Mouse (Mus musculus): ENCODE measurements around the gene Fam234b.

Gene Fam234b

DNA sequence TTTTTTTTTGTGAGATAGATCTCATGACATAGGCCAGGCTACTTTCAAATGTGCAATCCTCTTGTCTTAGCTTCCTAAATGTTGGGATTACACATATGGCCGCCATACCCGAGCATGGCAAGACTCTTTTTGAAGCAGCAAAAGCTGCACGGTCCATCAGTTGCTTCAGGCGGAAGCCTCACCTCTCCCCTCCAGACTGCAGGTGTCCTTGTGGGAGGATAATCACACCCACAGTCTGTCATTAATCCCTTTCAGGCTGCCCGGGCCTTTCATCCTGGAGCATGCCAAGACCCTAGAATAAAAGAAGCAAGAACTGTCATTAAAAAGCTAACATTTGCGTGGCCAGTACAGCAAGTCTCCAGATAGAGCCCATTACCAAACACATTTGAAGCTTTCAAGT lies 71.8 kb downstream of the Fam234b start:
- DNase-seq (ENCODE audit: low spot score) = no peak

DNA sequence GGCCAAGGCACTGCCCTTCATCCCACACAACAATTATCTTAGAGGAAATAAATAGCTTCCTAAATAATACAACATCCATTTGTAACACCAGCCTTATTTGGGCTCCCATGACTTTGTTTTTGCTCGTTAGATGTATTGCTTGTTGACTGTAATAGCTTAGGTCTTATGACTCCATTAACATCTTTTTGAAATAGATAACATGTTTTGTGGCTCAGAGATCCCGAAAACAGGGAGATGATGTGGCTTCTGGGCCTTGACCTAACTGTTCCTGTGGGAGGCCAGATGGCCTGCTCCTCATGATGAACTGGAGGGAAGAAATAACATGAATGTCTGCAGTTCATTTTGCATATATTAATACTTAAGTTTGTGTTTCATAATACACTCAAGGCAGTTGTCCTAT lies 74.0 kb downstream of the Fam234b start:
- no peak for DNase-seq (ENCODE audit: low spot score)

DNA sequence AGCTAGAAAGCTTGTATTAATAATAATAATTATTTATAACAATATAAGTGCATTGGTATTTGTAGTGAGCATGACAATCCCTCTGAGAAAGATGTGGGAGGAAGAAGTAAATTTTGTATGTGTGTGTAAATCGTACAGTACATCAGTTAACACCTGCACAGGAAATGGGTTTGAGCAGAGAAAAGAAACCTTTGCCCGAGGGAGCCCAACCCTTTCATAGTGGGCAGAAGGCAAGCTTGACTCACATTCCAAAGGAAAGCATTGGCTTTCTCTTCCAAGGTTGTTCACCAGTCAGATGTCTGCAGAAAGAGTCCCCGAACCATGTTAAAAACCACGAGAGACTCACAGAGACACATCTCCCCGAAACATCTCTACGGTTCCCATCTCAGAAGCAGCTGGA lies 75.3 kb downstream of the Fam234b start:
- DNase-seq (ENCODE audit: low spot score) = no peak

DNA sequence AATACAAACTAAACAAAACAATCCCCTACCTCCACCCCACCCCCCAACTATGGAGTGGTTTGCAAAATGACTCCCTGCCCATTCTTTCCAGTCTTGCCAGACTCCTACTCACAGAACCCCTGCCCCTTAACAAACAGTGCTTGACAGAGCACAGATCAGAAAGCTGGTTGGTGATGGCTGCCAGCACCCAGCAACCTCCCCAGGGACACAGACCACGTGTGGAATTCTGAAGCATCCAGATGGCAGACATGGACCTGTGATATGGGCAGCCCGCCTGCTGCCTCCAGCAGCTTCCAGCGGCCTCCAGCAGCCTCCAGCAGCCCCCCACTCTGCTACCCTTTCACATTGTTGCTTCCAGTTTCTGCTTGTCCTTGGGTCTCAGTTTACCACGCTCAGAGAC lies 77.5 kb downstream of the Fam234b start:
- DNase-seq (ENCODE audit: low spot score) = no peak

DNA sequence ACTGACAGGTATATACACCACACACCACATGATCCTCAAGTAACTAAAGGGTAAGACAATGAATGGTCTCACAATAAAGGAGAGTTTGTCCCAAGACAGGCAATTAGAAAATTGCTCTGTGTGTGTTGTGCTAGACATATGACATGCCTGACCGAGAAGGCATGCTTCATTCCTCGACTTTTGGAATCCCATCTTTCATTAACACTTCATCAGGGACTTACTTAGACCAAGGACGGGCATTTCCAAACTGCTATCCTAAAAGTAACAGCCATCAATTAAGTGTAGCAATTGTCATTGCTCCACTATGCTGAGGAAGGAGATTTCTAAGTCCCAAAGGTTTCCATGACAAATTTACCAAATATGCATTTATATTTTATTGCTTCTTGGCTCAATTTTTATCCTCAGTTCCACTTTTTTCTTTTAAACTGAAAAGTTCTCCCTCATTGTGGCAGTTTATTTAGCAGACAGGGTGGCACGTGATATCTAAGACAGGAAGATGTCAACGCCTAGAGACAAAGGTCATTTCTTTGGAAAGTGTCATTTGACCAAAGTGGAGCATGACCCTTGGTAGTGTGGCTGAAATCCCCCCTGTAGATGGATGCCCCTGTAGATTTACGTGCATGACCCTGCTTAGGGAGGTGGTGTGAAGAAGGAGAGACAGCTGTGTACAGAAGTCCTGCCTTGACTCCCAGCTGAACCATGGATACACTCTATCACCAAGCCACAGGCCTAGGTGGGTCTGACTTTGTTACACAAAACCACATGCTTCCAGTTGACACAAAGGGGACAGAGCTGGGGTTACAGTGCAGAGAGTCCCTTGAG lies 78.9 kb downstream of the Fam234b start:
- peak; percentile 18 for DNase-seq (ENCODE audit: low spot score)

DNA sequence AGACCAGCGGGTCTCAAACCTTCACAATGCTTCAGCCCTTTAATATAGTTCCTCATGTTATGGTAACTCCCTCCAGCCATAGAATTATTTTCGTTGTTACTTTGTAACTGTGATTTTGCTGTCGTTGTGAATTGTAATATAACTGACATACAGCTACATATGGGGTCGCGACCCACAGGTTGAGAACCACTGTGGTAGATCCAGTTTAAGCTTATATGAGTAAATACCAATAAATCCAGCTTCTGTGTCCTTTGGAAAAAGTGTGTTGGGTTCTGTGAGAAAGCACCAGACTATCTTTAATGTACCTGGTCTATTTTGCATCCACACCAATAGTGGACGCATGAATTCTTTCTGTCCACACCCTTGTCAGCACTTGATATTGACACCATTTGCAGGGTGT lies 80.5 kb downstream of the Fam234b start:
- DNase-seq (ENCODE audit: low spot score) = no peak

DNA sequence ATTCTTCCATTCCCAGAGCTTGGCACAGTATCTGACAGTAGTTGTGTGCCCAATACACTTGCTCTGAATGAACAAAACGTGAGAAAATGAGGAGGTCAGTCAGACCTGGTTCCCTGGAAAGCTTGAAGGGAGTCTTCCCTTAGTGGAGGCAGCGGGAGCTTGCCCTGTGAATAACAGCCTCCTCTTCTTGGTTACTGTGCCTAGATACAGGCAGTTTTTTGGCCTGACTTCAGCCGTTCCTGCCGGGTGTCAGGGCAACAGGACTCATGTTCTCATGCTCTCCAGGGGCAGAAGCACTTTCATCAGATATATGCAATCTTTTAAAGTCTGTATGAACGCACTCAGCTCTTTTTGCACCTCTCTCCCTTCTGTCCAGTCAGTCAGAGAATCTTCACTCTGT lies 81.5 kb downstream of the Fam234b start:
- no peak for DNase-seq (ENCODE audit: low spot score)

DNA sequence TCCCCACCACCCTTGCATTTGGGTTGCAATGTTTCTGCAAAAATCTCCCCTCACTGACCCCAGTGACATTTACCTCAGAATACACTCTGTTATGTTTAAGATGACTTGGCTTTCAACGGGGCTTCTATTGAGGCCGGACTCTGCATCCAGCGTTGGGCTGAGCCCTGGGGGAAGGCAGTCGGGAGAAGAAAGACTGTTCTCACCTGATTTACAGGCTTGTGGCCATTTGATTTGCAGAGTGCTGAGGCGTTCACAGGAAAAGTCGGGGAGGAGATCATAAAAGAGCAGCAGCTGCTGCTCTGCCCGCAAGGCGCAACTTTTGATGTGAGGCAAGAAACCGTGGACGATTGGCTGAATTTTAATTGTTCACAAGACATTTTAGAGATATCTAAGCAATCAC lies 82.1 kb downstream of the Fam234b start:
- DNase-seq (ENCODE audit: low spot score) = peak; percentile 52

DNA sequence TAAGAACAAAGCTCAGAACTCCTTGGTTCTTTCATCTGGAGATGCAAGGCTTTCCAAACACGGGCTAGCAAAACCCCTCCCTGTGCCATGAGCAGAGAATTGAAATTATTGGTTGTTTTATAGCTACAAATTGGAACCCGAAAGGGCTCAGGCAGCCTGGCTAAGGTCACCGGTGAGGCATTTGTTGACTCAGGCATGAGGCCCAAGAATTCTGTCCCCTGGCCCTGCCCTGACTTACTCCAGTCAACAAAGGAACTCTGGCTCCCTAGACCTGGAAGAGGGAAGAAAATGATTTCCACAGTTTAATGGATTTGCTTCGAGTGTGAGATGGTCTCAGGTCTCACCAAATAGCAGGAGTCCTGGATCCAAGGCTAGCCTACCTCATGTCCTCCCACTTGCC lies 94.6 kb downstream of the Fam234b start:
- DNase-seq (ENCODE audit: low spot score) = no peak

DNA sequence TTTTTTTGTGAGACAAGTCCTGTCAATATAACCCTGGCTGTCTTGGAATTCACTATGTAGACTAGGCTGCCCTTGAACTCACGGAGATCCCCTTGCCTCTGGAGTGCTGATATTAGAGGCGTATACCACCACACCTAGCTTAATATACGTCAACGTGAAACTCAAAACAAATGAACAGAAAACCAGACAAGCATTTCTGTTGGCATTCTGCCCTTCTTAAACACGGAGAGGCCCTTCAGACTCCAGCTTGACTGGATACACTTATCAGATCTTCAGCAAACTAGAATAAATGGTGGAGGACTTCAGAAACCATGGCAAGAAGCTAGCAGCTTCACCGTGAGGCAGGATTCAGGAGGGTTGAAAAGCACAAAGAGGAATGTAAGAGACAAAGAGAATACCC lies 96.4 kb downstream of the Fam234b start:
- DNase-seq (ENCODE audit: low spot score) = no peak
